Mouse (Mus musculus): Measurements from ENCODE around the gene Fam205a4.
"Not testable (repeated sequence)": the region's sequence is repeated elsewhere in the genome, so short reads cannot be mapped to it uniquely, and the experiment has no call there.

Fam205a4 gene

GRCm38 (mm10) chr4:41965758-41966157, at the start of gene Fam205a4:
Fam205a4 (plus strand) TSS chr4:41966058.
- DNase-seq (ENCODE audit: low read depth, low spot score) = not testable (repeated sequence)

GRCm38 (mm10) chr4:41941272-41941671, 24.6 kb upstream of the Fam205a4 start, which contains the start of gene Gm20878:
Gm20878 (plus strand) TSS chr4:41941572.
- DNase-seq (ENCODE audit: low read depth, low spot score) = not testable (repeated sequence)

All from embryo, embryonic 11.5 days (tissue).